Mouse (Mus musculus): Measurements from ENCODE around the gene Tex14. TPM values are rescaled to one million over a fixed set of nuclear protein-coding genes. Genes with fewer than 3 reads are reported as not detected.

Tex14 gene
- polyA plus RNA-seq, 1 experiment, result not detected

DNA sequence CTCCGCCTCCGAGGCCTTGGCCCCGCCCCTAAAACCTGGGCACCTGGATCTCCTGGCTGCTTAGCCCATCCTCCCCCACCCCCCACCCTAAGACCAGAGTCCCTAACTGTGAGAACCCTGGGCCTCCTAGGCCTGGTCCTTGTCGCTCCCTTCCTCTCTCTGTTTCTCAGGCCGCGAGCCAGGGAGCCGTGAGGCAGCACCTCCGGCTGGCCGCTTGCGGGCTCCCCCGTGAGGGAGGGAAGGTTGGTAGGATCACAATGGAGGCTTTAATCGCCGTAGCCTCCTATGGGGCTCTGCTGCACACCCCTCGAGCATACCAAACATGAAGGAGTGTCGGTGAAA lies 187.5 kb downstream of the Tex14 start:
- Histone ChIP-seq H3K27ac (replicated peaks; ENCODE audit: low read depth, low read length) (peak overlapping the region; percentile 71), H3K4me1 (ENCODE audit: control insufficient read depth, insufficient read depth, insufficient read length, low read length) (peaks cover 18% of the 10 kb centered on the region), H3K4me3 (ENCODE audit: insufficient read depth, low read depth, low read length) (peak overlapping the region; percentile 78)

GRCm38 (mm10) chr11:87592713-87593598 lies 188.1 kb downstream of the Tex14 start:
- peaks cover 18% of the 10 kb centered on the region for H3K4me1 ChIP-seq (ENCODE audit: control insufficient read depth, insufficient read depth, insufficient read length, low read length)
- H3K4me3 ChIP-seq (ENCODE audit: insufficient read depth, low read depth, low read length), result peak overlapping the region; percentile 78
- H3K27ac ChIP-seq (replicated peaks; ENCODE audit: low read depth, low read length), result peak overlapping the region; percentile 71

GRCm38 (mm10) chr11:87595327-87595841 lies 190.5 kb downstream of the Tex14 start:
- no peak overlapping the region; the same call in 1 of the 2 replicates for H3K27ac ChIP-seq (replicated peaks; ENCODE audit: low read depth, low read length)
- peaks cover 12% of the 10 kb centered on the region for H3K4me1 ChIP-seq (ENCODE audit: control insufficient read depth, insufficient read depth, insufficient read length, low read length)
- peak overlapping the region; percentile 57 for H3K4me3 ChIP-seq (ENCODE audit: insufficient read depth, low read depth, low read length)

DNA sequence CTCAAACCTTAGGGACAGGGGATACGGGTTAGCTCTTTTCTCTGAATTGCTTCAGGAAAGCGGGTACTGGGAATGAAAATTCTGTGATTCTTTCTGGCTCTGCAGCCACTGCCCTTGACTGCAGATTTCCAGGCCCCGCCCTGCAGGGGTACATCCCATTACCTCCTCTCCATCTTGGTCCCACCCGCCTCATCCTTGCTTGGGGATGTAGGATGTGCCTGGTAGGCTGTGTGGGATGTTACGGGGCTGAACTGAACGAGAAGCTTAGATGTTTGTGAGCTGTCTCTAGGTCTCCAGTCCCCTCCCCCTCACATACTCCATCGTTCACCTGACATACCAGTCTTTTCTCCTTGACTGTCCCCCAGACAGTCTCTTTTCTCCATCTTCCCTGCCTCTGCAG lies 191.1 kb downstream of the Tex14 start:
- H3K4me3 ChIP-seq (ENCODE audit: insufficient read depth, low read depth, low read length), result peak overlapping the region; percentile 57
- H3K27ac ChIP-seq (replicated peaks; ENCODE audit: low read depth, low read length), result no peak overlapping the region
- peaks cover 12% of the 10 kb centered on the region for H3K4me1 ChIP-seq (ENCODE audit: control insufficient read depth, insufficient read depth, insufficient read length, low read length)

GRCm38 (mm10) chr11:87596492-87596891 lies 191.6 kb downstream of the Tex14 start:
- Histone ChIP-seq H3K4me3 (ENCODE audit: insufficient read depth, low read depth, low read length) (no peak overlapping the region), H3K4me1 (ENCODE audit: control insufficient read depth, insufficient read depth, insufficient read length, low read length) (peaks cover 12% of the 10 kb centered on the region), H3K27ac (replicated peaks; ENCODE audit: low read depth, low read length) (no peak overlapping the region)

DNA sequence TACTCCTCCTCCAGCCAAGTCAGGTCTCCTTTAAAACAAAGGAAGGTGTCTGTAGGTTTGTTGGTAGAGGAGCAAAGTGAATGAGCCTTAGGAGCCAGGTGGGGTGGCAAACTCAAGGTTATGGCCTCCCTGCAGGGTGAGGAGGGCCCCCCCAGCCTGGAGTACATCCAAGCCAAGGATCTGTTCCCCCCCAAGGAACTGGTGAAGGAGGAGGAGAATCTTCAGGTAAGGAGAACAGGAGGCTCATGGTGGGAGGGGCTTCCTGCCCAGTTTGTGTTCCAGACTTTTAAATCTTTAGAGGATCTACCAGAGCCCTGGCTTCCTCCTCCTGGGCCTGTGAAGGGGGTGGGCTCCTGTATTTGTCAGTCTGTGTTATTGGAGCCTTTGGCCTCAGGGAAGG lies 192.2 kb downstream of the Tex14 start:
- H3K4me1 ChIP-seq (ENCODE audit: control insufficient read depth, insufficient read depth, insufficient read length, low read length), result peaks cover 12% of the 10 kb centered on the region
- H3K27ac ChIP-seq (replicated peaks; ENCODE audit: low read depth, low read length), result no peak overlapping the region
- H3K4me3 ChIP-seq (ENCODE audit: insufficient read depth, low read depth, low read length), result no peak overlapping the region

GRCm38 (mm10) chr11:87599395-87600089 lies 194.7 kb downstream of the Tex14 start:
- Histone ChIP-seq H3K4me1 (ENCODE audit: control insufficient read depth, insufficient read depth, insufficient read length, low read length) (peaks cover 3% of the 10 kb centered on the region; the same call in 1 of the 2 replicates), H3K27ac (replicated peaks; ENCODE audit: low read depth, low read length) (no peak overlapping the region), H3K4me3 (ENCODE audit: insufficient read depth, low read depth, low read length) (no peak overlapping the region)

GRCm38 (mm10) chr11:87600322-87600853 lies 195.5 kb downstream of the Tex14 start:
- Histone ChIP-seq H3K4me3 (ENCODE audit: insufficient read depth, low read depth, low read length) (no peak overlapping the region), H3K27ac (replicated peaks; ENCODE audit: low read depth, low read length) (no peak overlapping the region), H3K4me1 (ENCODE audit: control insufficient read depth, insufficient read depth, insufficient read length, low read length) (peaks cover 3% of the 10 kb centered on the region; the same call in 1 of the 2 replicates)

DNA sequence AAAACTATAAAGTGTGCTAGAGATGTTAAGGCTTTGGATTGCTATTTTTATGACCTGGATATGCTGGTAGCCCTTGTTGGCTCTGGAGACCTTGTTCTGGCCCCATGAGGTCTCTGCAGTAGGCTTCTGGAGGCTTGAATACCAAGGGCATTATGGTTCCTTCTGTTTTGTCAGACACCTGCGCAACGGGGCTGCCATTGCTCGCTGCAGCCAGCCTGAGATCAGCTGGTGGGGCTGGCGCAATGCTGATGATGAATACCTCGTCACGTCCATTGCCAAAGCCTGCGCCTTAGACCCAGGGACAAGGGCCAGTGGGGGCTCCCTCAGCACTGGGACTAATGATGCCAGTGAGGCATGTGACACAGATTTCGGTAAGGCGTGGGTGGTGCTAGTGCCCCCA lies 197.4 kb downstream of the Tex14 start:
- Histone ChIP-seq H3K4me3 (ENCODE audit: insufficient read depth, low read depth, low read length) (no peak overlapping the region), H3K4me1 (ENCODE audit: control insufficient read depth, insufficient read depth, insufficient read length, low read length) (no peaks in the 10 kb centered on the region), H3K27ac (replicated peaks; ENCODE audit: low read depth, low read length) (no peak overlapping the region)

- no peaks in the 10 kb centered on the region for H3K4me1 ChIP-seq (ENCODE audit: control insufficient read depth, insufficient read depth, insufficient read length, low read length)
- no peak overlapping the region for H3K27ac ChIP-seq (replicated peaks; ENCODE audit: low read depth, low read length)
Measured at GRCm38 (mm10) chr11:87603571-87603970, 198.7 kb downstream of the Tex14 start.

More at GRCm38 (mm10) chr11:87603571-87603970, 198.7 kb downstream of the Tex14 start:
- no peak overlapping the region for H3K4me3 ChIP-seq (ENCODE audit: insufficient read depth, low read depth, low read length)

Other genes starting within 250 kb of the Tex14 start
- 0.36 TPM in 1 of 2 replicates, not detected in the other for gene Ppm1e, start 46.0 kb upstream of the Tex14 start, polyA plus RNA-seq (2012; ENCODE audit: insufficient read depth, insufficient read length, missing spikeins)
- gene Rad51c, start 111 bp upstream of the Tex14 start, polyA plus RNA-seq (2012; ENCODE audit: insufficient read depth, insufficient read length, missing spikeins), result 0.54 TPM in 1 of 2 replicates, not detected in the other
- gene Gm11492, start 161.6 kb downstream of the Tex14 start, polyA plus RNA-seq (2012; ENCODE audit: insufficient read depth, insufficient read length, missing spikeins), result not detected in 2 replicates
- 19.7 and 35.0 TPM in 2 replicates for gene Sept4, start 163.8 kb downstream of the Tex14 start, polyA plus RNA-seq (2012; ENCODE audit: insufficient read depth, insufficient read length, missing spikeins)
- 5.8 TPM in 2 replicates for gene Mtmr4, start 187.1 kb downstream of the Tex14 start, polyA plus RNA-seq (2012; ENCODE audit: insufficient read depth, insufficient read length, missing spikeins)
- gene Hsf5, start 212.1 kb downstream of the Tex14 start, polyA plus RNA-seq (2012; ENCODE audit: insufficient read depth, insufficient read length, missing spikeins), result not detected in 2 replicates

All from brown adipose tissue, adult 24 weeks (tissue).